Mouse (Mus musculus) kidney, adult 2 months (tissue): ENCODE data around the gene Kcnd2. TPM values are rescaled to one million over a fixed set of nuclear protein-coding genes. Genes with fewer than 3 reads are reported as not detected.
"Not testable (repeated sequence)": the region's sequence is repeated elsewhere in the genome, so short reads cannot be mapped to it uniquely, and the experiment has no call there.

Source experiments
- DNase-seq: peaks from one replicate; pipeline ENCODE4 v3.0.0; 2021
- H3K27ac ChIP-seq: fragments of 200-500 bp; 2 replicates; pipeline ENCODE4 v1.5.1; 2012; ENCODE audit warnings: low read depth, low read length, control low read depth, inconsistent platforms; ENCODE audit not compliant: insufficient read depth
- H3K27me3 ChIP-seq: fragments of 200-500 bp; replicated peaks from 2 replicates; pipeline ENCODE4 v1.6.1; 2012; ENCODE audit warnings: mild to moderate bottlenecking, moderate library complexity, low read length, inconsistent platforms; ENCODE audit not compliant: control insufficient read depth, insufficient read depth
- H3K36me3 ChIP-seq: fragments of 200-500 bp; 2 replicates; pipeline ENCODE4 v1.6.1; 2012; ENCODE audit warnings: mild to moderate bottlenecking, moderate library complexity, low read length, inconsistent platforms; ENCODE audit not compliant: control insufficient read depth, insufficient read depth
- H3K4me1 ChIP-seq: fragments of 200-500 bp; 2 replicates; pipeline ENCODE4 v1.6.1; 2011; ENCODE audit warnings: low read length; ENCODE audit not compliant: control insufficient read depth, insufficient read depth
- H3K4me3 ChIP-seq: fragments of 200-500 bp; 2 replicates; pipeline ENCODE4 v1.5.1; 2011; ENCODE audit warnings: mild to moderate bottlenecking, low read depth, low read length, control low read depth; ENCODE audit not compliant: insufficient read depth
- CTCF ChIP-seq: fragments of 200-500 bp; conservative IDR thresholded peaks from 2 replicates; pipeline ENCODE4 v1.5.1; 2011; ENCODE audit warnings: low read depth, mild to moderate bottlenecking, control low read depth, low read length, moderate library complexity, mixed read lengths; ENCODE audit not compliant: insufficient read depth, insufficient read length
- POLR2A ChIP-seq: fragments of 200-500 bp; IDR thresholded peaks from one replicate; pipeline ENCODE4 v1.6.1; 2011; ENCODE audit warnings: low read depth, low read length, control low read depth
- WGBS: fragments of 180-500 bp; shearing (Covaris S2); methylation state at CpG from one replicate; pipeline ENCODE4 v1.1.7; 2018; 5-methylcytosine and 5-hydroxymethylcytosine counted together
- polyA plus RNA-seq: library from polyadenylated mRNA; depleted of rRNA; stranded (reverse); fragments of >200 nt; gene quantifications from 2 replicates; pipeline ENCODE4 v1.2.3, GENCODE M21; 2012

The Kcnd2 gene
- polyA plus RNA-seq, 1 experiment = 0.13 TPM

DNA sequence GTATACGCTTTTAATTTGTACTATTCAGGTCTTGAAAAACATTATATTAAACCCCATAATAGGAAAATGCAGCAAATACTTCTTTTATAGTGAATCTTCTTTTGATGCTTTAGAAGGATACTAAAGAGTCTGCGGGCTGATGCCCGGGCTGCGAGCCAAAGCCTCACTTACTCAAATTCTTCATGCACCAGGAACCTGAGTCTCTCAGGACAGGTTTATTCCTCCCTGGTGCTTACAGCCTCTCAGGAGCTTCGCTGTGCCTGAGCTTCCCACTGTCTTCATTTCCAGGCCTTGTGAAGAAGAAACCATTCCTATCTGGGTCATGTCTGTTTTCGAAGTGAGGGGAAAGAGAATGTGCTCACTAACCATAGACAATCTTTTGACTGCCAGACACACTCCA lies 106.1 kb downstream of the Kcnd2 start:
- WGBS = 90% methylated on average over 6 of the region's 6 CpGs
- DNase-seq = no peak
- no peak for TF ChIP-seq POLR2A
- TF ChIP-seq CTCF = no peak
- Histone ChIP-seq H3K27ac (no peak overlapping the region), H3K27me3 (no peaks in the 10 kb centered on the region), H3K4me3 (no peak overlapping the region), H3K4me1 (no peaks in the 10 kb centered on the region), H3K36me3 (no peaks in the 10 kb centered on the region)

DNA sequence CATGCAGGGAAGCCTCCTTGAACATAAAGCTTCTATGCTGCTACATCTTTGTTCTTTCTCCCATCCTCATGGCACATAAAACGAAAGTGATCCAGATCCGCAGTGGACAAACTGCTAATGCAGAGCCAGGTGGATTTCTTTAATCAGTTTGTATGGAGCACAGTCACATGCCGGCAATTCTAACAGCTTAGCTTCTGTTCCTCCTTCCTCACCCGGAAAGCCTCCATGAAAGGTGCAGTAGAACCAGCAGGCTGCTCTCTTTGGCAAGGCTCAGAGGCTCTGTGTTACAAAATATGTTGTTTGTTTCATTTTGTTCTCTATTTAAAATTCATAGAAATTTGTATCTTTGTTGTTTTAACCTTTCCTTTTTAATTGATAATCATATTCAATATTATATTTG lies 106.9 kb downstream of the Kcnd2 start:
- no peaks in the 10 kb centered on the region for H3K36me3 ChIP-seq
- no peak for DNase-seq
- TF ChIP-seq CTCF (no peak), POLR2A (no peak)
- 88% methylated on average over 4 of the region's 4 CpGs for WGBS
- H3K4me1 ChIP-seq = no peaks in the 10 kb centered on the region
- H3K27me3 ChIP-seq = no peaks in the 10 kb centered on the region
- no peak overlapping the region for H3K27ac ChIP-seq
- H3K4me3 ChIP-seq = no peak overlapping the region

DNA sequence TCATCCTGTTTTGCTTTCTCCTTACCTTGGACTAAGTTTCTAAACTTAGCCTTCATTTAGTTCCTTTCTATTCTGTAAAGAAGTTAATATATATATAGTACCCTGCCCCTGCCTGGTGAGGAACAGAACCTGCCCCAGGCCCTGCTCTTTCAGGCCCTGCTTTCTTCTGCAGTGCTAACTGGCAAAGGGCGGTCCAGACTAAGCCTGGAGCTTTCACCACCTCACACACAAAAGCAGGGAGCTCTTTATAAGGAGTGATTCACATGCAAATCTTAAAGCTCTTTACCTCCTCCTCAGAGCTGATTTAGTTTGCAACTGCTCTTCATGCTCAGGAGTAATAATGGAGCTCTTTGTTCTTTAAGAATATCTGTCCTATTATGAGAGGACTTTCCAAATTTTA lies 109.9 kb downstream of the Kcnd2 start:
- Histone ChIP-seq H3K4me3 (no peak overlapping the region), H3K27ac (no peak overlapping the region), H3K27me3 (no peaks in the 10 kb centered on the region), H3K36me3 (no peaks in the 10 kb centered on the region), H3K4me1 (no peaks in the 10 kb centered on the region)
- DNase-seq = no peak
- 60% methylated on average over 1 of the region's 1 CpGs for WGBS
- TF ChIP-seq CTCF (no peak), POLR2A (no peak)

DNA sequence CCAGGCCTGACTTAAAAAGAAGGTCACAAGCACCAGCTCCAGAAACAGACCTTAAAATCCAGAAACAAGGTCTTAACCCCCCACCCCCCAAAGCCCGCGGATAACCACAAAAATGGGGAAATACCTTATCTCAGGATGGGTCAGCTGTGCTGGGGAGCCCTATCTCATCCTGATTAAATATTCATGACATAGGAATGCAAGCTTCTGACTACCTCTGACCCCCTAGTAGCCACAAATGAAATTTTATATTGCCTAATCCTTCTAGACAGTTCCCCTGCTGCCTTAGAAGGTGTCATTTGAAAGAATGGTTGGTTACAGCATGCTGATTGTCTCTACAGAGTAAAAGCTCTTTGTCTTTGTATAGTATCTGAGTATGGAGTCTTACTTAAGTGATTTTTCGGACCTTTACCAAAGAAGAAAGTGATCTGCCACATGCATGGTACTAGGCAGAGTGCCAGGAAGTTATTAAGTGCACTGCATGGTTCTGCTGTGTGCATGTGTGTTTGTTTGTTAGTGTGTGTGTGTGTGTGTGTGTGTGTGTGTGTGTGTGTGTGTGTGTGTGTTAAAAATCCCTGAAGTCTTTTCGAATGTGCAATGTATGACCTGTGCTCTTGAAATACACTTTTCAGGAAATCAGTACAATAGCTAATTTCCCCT lies 111.9 kb downstream of the Kcnd2 start:
- Histone ChIP-seq H3K36me3 (no peaks in the 10 kb centered on the region), H3K27me3 (no peaks in the 10 kb centered on the region), H3K4me1 (no peaks in the 10 kb centered on the region), H3K27ac (no peak overlapping the region), H3K4me3 (no peak overlapping the region)
- no peak for TF ChIP-seq POLR2A
- WGBS = 64% methylated on average over 4 of the region's 4 CpGs
- DNase-seq = no peak

DNA sequence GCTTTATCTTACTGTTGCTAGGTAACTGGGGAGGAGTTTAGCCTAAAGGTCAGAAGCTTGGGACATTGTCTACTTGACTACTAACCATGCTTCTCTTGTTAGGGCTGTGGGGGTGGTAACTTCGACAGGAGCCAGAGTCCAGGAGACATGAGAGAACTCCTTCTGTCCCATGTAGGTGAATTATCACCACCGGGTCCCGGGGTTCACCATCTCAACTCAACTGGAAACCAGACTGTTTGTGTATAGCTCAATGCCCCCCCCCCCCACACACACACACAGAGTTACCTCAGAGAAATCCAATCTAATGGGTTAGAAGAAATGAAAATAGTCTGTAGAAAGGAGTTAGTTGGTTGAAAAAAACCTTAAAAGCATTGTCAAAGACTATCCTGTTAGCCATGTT lies 170.0 kb downstream of the Kcnd2 start:
- not testable (repeated sequence) for H3K27ac ChIP-seq
- 37% methylated on average over 3 of the region's 3 CpGs for WGBS

DNA sequence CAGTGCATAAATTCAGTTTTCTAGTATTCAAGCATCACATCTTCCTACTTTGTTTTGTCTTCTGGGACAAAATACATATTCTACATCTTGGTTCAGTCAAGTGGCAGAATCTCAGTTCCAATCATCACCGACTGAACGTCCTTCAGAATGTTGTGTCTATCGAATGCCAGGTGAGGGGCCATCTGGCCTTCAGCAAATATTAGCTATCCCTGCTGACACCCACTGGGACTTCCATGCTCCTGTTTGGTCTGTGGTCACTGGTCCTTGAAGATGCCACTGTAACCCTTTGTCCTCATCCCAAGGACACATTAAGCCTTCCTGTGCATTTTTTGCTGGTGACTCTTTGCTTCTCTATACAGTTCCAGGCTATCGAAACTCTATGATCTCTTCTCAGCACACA lies 176.5 kb downstream of the Kcnd2 start:
- DNase-seq = no peak
- Histone ChIP-seq H3K36me3 (no peaks in the 10 kb centered on the region), H3K27ac (no peak overlapping the region), H3K4me1 (no peaks in the 10 kb centered on the region), H3K27me3 (no peaks in the 10 kb centered on the region), H3K4me3 (no peak overlapping the region)
- 92% methylated on average over 4 of the region's 4 CpGs for WGBS
- no peak for TF ChIP-seq POLR2A
- TF ChIP-seq CTCF = no peak

More for the DNA sequence above, 170.0 kb downstream of the Kcnd2 start:
- H3K4me3 ChIP-seq, H3K36me3 ChIP-seq, H3K27me3 ChIP-seq, H3K4me1 ChIP-seq, DNase-seq: not testable (repeated sequence)

DNA sequence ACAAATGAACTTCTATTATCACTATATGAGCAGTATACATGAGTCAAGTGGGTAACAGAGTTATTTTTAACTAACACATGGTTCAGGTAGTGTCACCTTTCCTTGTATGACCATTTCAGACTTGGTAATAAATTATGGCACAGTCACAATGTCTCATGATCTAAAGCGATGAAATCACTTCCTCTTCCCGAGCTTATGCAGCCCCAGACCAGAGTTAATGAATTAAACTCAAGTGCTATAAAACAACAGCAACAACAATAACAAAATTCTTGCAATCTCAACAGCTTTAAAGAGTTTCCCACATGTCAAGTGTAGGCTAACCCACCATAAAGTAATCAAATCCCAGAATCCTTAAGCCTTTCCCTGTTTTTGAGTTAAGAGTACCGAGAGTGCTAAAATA lies 198.4 kb downstream of the Kcnd2 start:
- Histone ChIP-seq H3K27ac (no peak overlapping the region), H3K4me1 (no peaks in the 10 kb centered on the region), H3K36me3 (no peaks in the 10 kb centered on the region), H3K27me3 (no peaks in the 10 kb centered on the region), H3K4me3 (no peak overlapping the region)
- WGBS = 60% methylated on average over 3 of the region's 3 CpGs
- TF ChIP-seq POLR2A (no peak), CTCF (no peak)
- DNase-seq = no peak

DNA sequence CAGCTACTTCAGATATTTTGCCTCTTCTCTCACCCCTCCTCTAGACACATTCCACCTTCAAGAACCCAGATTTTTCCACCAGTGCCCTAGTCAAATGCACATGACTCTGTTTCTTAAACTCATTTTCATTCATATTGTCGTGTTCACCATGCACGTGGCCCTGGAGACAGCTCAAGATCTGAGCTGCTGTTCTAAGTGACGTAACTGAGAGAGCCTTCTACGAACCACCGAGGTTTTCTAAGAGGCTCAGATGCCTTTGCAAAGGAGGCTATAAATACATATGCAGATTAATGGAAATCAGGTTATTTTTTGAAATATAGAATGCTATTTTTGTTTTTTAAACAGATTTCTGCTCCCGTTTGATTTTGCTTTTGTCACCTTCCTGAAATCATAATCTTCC lies 202.9 kb downstream of the Kcnd2 start:
- Histone ChIP-seq H3K27me3 (no peaks in the 10 kb centered on the region), H3K4me3 (no peak overlapping the region), H3K27ac (no peak overlapping the region), H3K4me1 (no peaks in the 10 kb centered on the region), H3K36me3 (no peaks in the 10 kb centered on the region)
- WGBS = 83% methylated on average over 6 of the region's 6 CpGs
- TF ChIP-seq POLR2A = no peak
- DNase-seq = no peak
